Mouse (Mus musculus) heart, embryonic 14.5 days (tissue): Measurements from ENCODE around the gene Odf2l. TPM values are rescaled to one million over a fixed set of nuclear protein-coding genes. Genes with fewer than 3 reads are reported as not detected.

Experiments used
- ATAC-seq: fragments of 200-750 bp; cut with Nextera tagmentation; 2 replicates; pipeline ENCODE4 v1.8.0; 2017; ENCODE audit warnings: low read depth, moderate TSS enrichment; ENCODE audit not compliant: insufficient number of reproducible peaks, insufficient read depth, low FRiP score
- H3K27ac ChIP-seq, 2 experiments: fragments of 200-500 bp in 1 of 2; fragments of 300-500 bp in 1 of 2; sonication (generic) in 1 of 2; replicated peaks in 1 of 2; 2 replicates each; pipeline ENCODE4 v1.5.1; 2012 to 2014; ENCODE audit warnings: low read depth in 2 of 2, low read length in 2 of 2, control low read depth in 1 of 2, mild to moderate bottlenecking in 1 of 2, mixed read lengths in 1 of 2; ENCODE audit not compliant: control insufficient read depth in 1 of 2, insufficient read depth in 1 of 2
- H3K27me3 ChIP-seq: fragments of 300-500 bp; sonication (generic); 2 replicates; pipeline ENCODE4 v1.6.1; 2014; ENCODE audit warnings: mild to moderate bottlenecking, low read length, control low read depth; ENCODE audit not compliant: control insufficient read depth, insufficient read depth
- H3K36me3 ChIP-seq: fragments of 300-500 bp; sonication (generic); 2 replicates; pipeline ENCODE4 v1.6.1; 2014; ENCODE audit warnings: mild to moderate bottlenecking, control low read depth, low read length, mixed read lengths; ENCODE audit not compliant: control insufficient read depth, insufficient read depth
- H3K4me1 ChIP-seq, 2 experiments: fragments of 200-500 bp in 1 of 2; fragments of 300-500 bp in 1 of 2; sonication (generic) in 1 of 2; 2 replicates each; pipeline ENCODE4 v1.6.1; 2012 to 2014; ENCODE audit warnings: low read length in 2 of 2, control low read depth in 1 of 2, mixed read lengths in 1 of 2; ENCODE audit not compliant: control insufficient read depth in 2 of 2, insufficient read depth in 2 of 2
- H3K4me2 ChIP-seq: fragments of 300-500 bp; sonication (generic); 2 replicates; pipeline ENCODE4 v1.6.1; 2014; ENCODE audit warnings: mild to moderate bottlenecking, low read length
- H3K4me3 ChIP-seq, 2 experiments: fragments of 200-500 bp in 1 of 2; fragments of 300-500 bp in 1 of 2; sonication (generic) in 1 of 2; 2 replicates each; pipeline ENCODE4 v1.5.1; 2012 to 2014; ENCODE audit warnings: low read length in 2 of 2, mild to moderate bottlenecking in 2 of 2, control low read depth in 1 of 2, low read depth in 1 of 2, moderate library complexity in 1 of 2; ENCODE audit not compliant: control insufficient read depth in 1 of 2, insufficient read depth in 1 of 2
- H3K9ac ChIP-seq: fragments of 300-500 bp; sonication (generic); 2 replicates; pipeline ENCODE4 v1.6.1; 2014; ENCODE audit warnings: mild to moderate bottlenecking, low read length
- H3K9me3 ChIP-seq: fragments of 300-500 bp; sonication (generic); 2 replicates; pipeline ENCODE4 v1.6.1; 2016; ENCODE audit warnings: low read length, control low read depth; ENCODE audit not compliant: control insufficient read depth
- WGBS: fragments of 180-500 bp; shearing (Covaris S2); extraction: QIAGEN DNeasy Blood & Tissue Kit; methylation state at CpG from one replicate; pipeline ENCODE4 v1.1.7; 2014; 5-methylcytosine and 5-hydroxymethylcytosine counted together
- polyA plus RNA-seq: library from polyadenylated mRNA; unstranded; fragments of >200 nt; fragmentation: Nextera tagmentation; extraction: Ambion mirVana; gene quantifications from 2 replicates; pipeline ENCODE4 v1.2.1, GENCODE M21; 2014

Gene Odf2l
- polyA plus RNA-seq, 1 experiment from 2014 or later, result 15.2 TPM

GRCm38 (mm10) chr3:145115169-145115568, 3.2 kb upstream of the Odf2l start:
- Histone ChIP-seq H3K9me3 (no peaks in the 10 kb centered on the region), H3K9ac (no peak overlapping the region), H3K4me3 (no peak overlapping the region), H3K4me1 (peaks cover 5 to 9% of the 10 kb centered on the region in 2 experiments; a peak in 3 of 4 replicates), H3K27me3 (no peaks in the 10 kb centered on the region), H3K36me3 (no peaks in the 10 kb centered on the region), H3K27ac (no peak overlapping the region), H3K4me2 (no peak overlapping the region)
- WGBS, result 75% methylated on average over 2 of the region's 2 CpGs
- no peak for ATAC-seq

GRCm38 (mm10) chr3:145117637-145118036, 751 bp upstream of the Odf2l start:
- Histone ChIP-seq H3K9me3 (no peaks in the 10 kb centered on the region), H3K4me3 (peak overlapping the region in 1 of 2 experiments; percentile 75; a peak in 3 of 4 replicates), H3K27me3 (no peaks in the 10 kb centered on the region), H3K4me2 (peak overlapping the region; percentile 85), H3K4me1 (peaks cover 5 to 9% of the 10 kb centered on the region in 2 experiments; a peak in 3 of 4 replicates), H3K9ac (peak overlapping the region; percentile 85), H3K27ac (peak overlapping the region in 1 of 2 experiments; percentile 97; a peak in 1 of 4 replicates), H3K36me3 (no peaks in the 10 kb centered on the region)
- ATAC-seq, result no peak
- 78% methylated on average over 10 of the region's 10 CpGs for WGBS

- Histone ChIP-seq H3K9ac (peak overlapping the region; percentile 85), H3K4me1 (peaks cover 5 to 9% of the 10 kb centered on the region in 2 experiments; a peak in 3 of 4 replicates), H3K27ac (peak overlapping the region; percentile 78 to 97), H3K36me3 (no peaks in the 10 kb centered on the region), H3K4me2 (peak overlapping the region; percentile 85), H3K27me3 (no peaks in the 10 kb centered on the region), H3K9me3 (no peaks in the 10 kb centered on the region), H3K4me3 (peak overlapping the region; percentile 62 to 75)
- WGBS, result 3% methylated on average over 14 of the region's 14 CpGs
- ATAC-seq, result no peak
Observed at GRCm38 (mm10) chr3:145119002-145119358, 592 bp downstream of the Odf2l start.

- Histone ChIP-seq H3K27ac (no peak overlapping the region), H3K9ac (peak overlapping the region; percentile 85), H3K4me2 (peak overlapping the region; percentile 85), H3K36me3 (no peaks in the 10 kb centered on the region), H3K27me3 (no peaks in the 10 kb centered on the region), H3K9me3 (no peaks in the 10 kb centered on the region), H3K4me1 (peaks cover 5 to 9% of the 10 kb centered on the region in 2 experiments; a peak in 3 of 4 replicates), H3K4me3 (peak overlapping the region in 1 of 2 experiments; percentile 75; a peak in 2 of 4 replicates)
- ATAC-seq, result no peak
- WGBS, result 71% methylated on average over 7 of the region's 7 CpGs
Observed at GRCm38 (mm10) chr3:145119425-145119824, 1.0 kb downstream of the Odf2l start.

- H3K4me3 ChIP-seq, result no peak overlapping the region
- H3K4me1 ChIP-seq, result no peaks in the 10 kb centered on the region
- no peak for ATAC-seq
- no peak overlapping the region for H3K9ac ChIP-seq
- no peaks in the 10 kb centered on the region for H3K9me3 ChIP-seq
- 88% methylated on average over 2 of the region's 2 CpGs for WGBS
- H3K27ac ChIP-seq, result no peak overlapping the region
- H3K36me3 ChIP-seq, result peaks cover 36% of the 10 kb centered on the region
- H3K27me3 ChIP-seq, result no peaks in the 10 kb centered on the region
- H3K4me2 ChIP-seq, result no peak overlapping the region
Observed at GRCm38 (mm10) chr3:145126618-145127017, 8.2 kb downstream of the Odf2l start.

- H3K27ac ChIP-seq, result no peak overlapping the region
- no peak for ATAC-seq
- no peak overlapping the region for H3K4me3 ChIP-seq
- peaks cover 60% of the 10 kb centered on the region for H3K36me3 ChIP-seq
- H3K9me3 ChIP-seq, result no peaks in the 10 kb centered on the region
- H3K9ac ChIP-seq, result no peak overlapping the region
- H3K27me3 ChIP-seq, result no peaks in the 10 kb centered on the region
- H3K4me2 ChIP-seq, result no peak overlapping the region
- H3K4me1 ChIP-seq, result no peaks in the 10 kb centered on the region
Observed at GRCm38 (mm10) chr3:145129356-145129755, 11.0 kb downstream of the Odf2l start.

GRCm38 (mm10) chr3:145131210-145131868, 13.0 kb downstream of the Odf2l start:
- H3K4me2 ChIP-seq, result no peak overlapping the region
- H3K36me3 ChIP-seq, result peaks cover 60% of the 10 kb centered on the region
- ATAC-seq, result no peak
- 20% methylated on average over 3 of the region's 3 CpGs for WGBS
- no peaks in the 10 kb centered on the region for H3K9me3 ChIP-seq
- H3K27ac ChIP-seq, result no peak overlapping the region
- no peak overlapping the region for H3K9ac ChIP-seq
- no peaks in the 10 kb centered on the region for H3K27me3 ChIP-seq
- H3K4me1 ChIP-seq, result no peaks in the 10 kb centered on the region
- H3K4me3 ChIP-seq, result no peak overlapping the region

- ATAC-seq, result no peak
- no peak overlapping the region for H3K4me3 ChIP-seq
- H3K27ac ChIP-seq, result no peak overlapping the region
- no peaks in the 10 kb centered on the region for H3K27me3 ChIP-seq
- no peak overlapping the region for H3K9ac ChIP-seq
- WGBS, result 90% methylated on average over 4 of the region's 4 CpGs
- H3K9me3 ChIP-seq, result no peaks in the 10 kb centered on the region
- no peak overlapping the region for H3K4me2 ChIP-seq
- no peaks in the 10 kb centered on the region for H3K4me1 ChIP-seq
- H3K36me3 ChIP-seq, result peaks cover 13% of the 10 kb centered on the region
Observed at GRCm38 (mm10) chr3:145140236-145140635, 21.8 kb downstream of the Odf2l start.
